Mouse (Mus musculus): ENCODE measurements around the gene Adipor2.

GRCm38 (mm10) chr6:119396309-119396634 is 21.2 kb downstream of the Adipor2 start:
- no peak for TF ChIP-seq POLR2A (IDR thresholded peaks at IDR 0.05; ENCODE audit: extremely low read depth, insufficient read depth, low read length)
- no peak for TF ChIP-seq CTCF (IDR thresholded peaks at IDR 0.05; ENCODE audit: low read depth, low read length)
